Mouse (Mus musculus) lung, adult 2 months (tissue): ENCODE measurements around the gene Celsr1.

Experiments used
- CTCF ChIP-seq: fragments of 200-500 bp; IDR thresholded peaks from 2 replicates; pipeline ENCODE4 v1.5.1; 2011; ENCODE audit warnings: mild to moderate bottlenecking, low read length, control low read depth; ENCODE audit not compliant: insufficient read depth
- POLR2A ChIP-seq: fragments of 200-500 bp; IDR thresholded peaks from 2 replicates; pipeline ENCODE4 v1.6.1; 2011; ENCODE audit warnings: low read depth, mild to moderate bottlenecking, control low read depth, low read length, borderline replicate concordance; ENCODE audit errors: extremely low read depth

DNA sequence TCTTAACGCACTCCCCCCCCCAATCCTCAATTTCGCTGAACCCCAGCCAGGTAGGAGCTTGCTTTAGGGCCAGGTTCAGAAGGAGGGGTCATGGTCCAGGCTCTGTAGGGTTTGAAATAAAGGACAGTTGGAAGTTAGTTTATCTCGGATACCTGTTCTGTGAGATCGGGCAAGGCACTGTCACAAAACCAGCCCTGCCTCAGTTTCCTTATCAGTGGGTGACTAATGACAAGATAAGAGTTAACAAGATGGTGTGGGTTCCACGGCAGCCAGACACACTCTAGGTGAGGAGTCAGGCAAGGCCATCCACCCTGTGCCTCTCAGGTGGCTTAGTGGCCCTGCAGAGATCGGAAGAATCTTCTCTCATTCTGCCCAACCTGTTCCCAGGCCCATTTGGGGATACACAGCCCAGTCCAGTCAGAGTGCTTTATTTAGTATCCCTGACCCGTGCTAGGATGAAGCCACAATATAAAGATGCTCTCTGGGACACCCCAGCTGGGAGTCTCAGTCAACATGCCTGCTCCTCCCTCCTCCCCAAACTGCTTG is 26.3 kb upstream of the Celsr1 start:
- no peak for TF ChIP-seq POLR2A
- no peak for TF ChIP-seq CTCF
